Mouse (Mus musculus) T-cell, adult 2 months (primary cell): Measurements from ENCODE around the gene Synpo2l.

Experiments used
- DNase-seq: peaks from one replicate; pipeline ENCODE4 v3.0.0; 2022; ENCODE audit warnings: low spot score

Synpo2l gene

DNA sequence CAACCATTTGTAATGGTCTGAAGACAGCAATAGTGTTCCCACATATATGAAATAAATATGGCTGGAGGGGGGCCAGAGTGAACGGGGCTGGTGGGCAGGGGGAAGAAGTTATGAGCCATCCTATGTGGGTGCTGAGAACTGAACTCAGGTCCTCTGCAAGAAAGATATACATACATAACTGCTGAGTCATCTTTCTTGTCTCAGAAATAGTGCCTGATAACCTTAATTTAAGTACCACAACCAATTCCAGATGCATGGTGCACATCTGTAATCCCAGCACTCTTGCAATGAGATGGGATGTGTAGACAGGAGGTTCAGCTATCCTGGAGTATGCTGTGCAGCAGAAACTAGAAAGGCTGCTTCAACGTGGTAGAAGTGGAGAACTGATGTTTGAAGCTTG is 13.6 kb upstream of the Synpo2l start:
- DNase-seq: no peak

DNA sequence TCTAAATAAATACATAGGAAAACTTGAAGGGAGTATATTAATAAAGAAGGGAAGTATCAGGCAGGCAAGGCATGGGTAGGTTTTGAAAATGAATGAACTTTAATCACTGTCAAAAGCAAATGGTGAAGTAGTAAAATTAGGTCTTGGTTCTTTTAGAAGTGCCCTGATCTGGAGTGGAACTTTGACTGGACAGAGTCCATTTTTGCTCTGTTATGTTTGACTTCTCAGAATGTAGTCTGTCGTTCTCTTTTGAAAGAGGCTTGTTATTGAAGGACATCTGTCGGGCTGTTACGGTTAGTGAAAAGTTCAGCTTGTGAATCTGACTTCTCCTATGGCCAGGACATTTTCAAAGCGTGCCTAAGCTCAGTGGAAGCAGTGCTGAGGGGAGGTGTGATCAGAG is 9.8 kb upstream of the Synpo2l start:
- DNase-seq: no peak

DNA sequence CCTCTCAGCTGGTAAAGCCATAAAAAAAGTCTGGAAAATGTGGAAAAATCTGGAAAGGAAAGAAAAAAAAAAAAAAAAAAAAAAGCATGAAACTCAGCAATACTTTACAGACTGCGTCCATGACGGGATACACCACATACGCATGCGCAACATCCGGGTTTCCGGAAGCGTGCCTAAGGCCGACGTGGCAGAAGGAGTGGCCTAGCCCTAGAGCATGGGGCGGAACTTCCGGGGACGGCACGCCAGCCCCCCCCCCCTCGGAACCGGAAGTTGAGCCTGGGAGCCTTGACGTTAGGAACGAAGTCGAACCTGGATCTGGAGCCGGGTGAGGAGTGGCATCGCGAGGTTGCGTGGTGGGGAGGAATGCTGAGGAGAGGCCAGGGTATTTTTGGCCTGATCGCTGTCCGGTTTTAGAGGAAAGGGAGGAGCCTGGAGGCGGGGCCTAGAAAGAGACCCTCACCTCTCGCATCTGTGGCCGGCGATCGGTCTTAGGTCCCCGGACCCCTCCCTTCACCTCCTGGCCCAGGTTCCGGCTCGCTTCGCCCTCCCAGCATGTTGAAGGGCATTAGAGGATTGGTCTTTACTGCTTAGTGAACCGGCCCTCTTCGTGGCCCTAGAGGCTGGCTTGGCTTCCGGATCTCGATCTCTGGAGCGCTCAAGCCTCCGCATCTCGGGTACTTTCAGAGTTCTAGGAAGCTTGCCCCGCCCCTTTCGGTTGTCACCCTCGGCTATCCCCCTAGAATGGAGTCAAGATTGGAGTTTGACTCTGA is 6.1 kb upstream of the Synpo2l start, which contains the start of gene Sec24c:
Gene Sec24c, plus strand, starts transcription at position 245 of the 770 bp plus-strand sequence.
- DNase-seq: peak; percentile 96

DNA sequence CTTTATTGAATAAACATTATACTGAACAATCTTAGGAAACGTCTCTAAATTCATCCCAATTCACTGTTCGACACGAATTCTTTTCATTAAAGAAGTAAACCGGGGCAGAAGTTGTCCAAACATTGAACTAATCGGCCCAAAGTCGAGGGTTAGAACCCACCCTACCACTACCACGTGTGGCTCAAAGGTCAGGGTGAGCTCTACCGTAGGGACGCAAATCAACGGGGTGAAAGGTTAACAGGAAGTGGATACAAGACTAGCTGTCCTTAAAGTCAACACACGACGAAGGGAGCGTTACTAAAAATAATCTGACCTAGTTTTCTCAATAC is 5.5 kb upstream of the Synpo2l start:
- no peak for DNase-seq

DNA sequence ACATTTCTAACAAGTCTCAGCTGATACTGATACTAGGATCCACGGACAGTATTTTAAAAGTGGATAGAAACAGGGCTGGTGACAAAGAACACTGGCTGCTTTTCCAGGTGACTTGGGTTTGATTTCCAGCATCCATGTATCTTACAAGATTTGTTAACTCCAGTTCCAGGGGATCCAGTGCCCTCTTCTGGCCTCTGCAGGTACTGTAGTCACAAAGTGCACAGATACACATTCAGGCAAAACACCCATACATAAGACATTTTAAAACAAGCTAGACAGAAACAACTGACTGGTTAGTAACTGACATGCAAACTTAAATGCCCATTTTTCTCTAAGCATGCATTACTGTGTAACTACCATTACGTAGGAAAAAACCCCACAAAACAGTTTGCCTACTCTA is 4.8 kb upstream of the Synpo2l start:
- peak; percentile 53 for DNase-seq

DNA sequence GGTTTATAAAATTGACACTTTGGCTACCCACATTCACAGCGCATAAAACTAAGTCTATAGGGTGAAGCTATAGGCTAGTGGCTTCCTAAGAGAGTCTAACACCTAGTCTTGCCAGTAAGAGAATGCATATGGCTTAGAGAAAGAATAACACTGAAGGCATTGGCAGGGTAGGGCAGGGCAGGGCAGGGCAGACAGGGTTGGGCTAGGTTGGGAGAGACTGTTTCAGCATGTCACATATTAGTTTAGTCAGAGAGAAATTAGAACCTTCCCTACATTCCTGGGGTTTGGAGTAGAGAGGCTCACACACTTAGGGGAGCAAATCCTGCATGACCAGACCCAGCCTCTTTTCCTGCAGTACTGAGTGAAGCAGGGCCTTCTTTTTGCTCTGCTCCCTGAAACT is 685 bp downstream of the Synpo2l start:
- no peak for DNase-seq

DNA sequence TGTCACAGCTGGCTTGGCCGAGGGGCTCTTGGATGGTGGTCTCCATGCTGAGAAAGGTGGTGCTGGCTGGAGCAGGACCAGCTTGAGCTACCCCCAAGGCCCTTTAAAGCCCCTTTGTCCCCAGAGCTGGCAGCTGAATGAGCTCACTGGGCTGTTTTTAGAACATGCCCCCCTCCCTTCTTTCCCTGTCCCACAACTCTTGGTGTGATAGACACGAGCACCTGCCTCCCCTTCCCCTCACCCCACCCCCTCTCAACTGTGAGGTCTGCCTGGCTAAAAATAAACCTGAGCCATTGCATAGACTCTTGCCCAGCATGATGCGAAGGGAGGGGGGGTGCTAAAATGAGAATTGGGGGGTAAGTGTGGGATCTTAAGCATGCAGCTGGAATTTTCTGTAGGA is 3.7 kb downstream of the Synpo2l start:
- DNase-seq: no peak

DNA sequence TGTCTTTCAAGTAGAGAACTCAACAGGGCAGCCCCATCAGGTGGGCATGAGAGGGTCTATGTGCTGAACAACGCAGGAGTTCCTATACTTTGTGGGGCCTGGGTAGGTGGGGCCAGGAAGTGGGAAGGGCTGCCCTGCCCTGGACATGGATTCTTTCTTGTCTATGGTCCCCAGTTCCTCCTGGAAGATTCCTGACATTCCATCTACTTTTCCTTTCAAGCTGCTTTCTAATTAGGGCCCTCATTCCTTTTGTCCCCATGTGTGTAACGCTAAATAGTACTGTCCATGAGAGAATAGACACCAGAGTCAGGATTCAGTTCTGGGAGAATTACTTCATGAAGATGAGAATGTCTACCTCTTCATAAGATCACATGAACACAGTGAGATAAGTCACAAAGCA is 4.6 kb downstream of the Synpo2l start:
- DNase-seq: no peak

DNA sequence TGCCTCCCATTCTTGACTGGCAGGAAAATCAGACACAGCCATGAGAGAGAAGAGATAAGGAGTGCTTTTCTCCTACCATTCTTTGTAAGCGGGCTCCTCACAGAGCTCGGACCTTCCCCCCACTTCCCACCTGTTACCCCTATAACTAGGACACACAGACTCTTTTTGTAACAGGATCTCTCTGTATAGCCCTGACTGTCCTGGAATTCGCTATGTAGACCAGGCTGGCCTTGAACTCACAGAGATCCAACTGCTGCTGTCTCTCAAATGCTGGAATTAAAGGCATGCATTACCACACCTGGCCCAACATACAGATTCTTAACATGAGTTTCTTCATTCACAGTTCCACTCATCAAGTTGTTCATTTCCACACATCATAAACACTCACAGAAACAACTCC is 5.4 kb downstream of the Synpo2l start:
- no peak for DNase-seq

DNA sequence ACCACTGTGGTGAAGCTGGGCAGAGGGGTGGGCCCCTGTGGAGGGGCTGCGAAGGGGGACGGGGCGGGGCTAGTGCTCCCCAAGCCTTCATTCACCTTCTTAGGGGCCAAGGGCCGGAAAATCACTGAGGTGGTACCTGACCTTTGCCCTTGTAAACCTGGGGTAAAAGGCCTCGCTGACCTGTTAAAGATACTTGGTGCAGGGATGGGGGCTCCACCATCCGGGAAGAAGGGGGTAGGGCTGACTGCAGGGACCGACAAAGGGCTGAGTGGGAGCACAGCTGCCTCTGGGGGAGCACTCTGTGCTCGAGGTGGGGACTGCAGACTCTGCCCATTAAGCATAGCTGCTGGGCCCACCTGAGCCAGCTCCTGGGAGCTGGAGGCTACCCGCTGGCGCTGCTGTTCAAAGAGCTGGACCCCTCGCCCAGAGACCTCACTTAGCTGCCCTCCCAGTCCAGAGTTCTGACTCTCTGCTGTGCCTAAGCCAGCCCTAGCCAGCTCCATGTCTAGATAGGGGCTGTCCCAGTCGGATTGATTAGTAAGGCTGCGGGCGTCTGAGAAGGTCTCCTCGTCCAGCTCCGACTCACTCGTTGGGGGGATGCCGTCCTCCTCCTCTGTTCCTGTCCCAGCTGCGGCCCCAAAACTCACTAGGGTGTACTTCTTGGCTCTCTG is 6.4 kb downstream of the Synpo2l start:
- no peak for DNase-seq

DNA sequence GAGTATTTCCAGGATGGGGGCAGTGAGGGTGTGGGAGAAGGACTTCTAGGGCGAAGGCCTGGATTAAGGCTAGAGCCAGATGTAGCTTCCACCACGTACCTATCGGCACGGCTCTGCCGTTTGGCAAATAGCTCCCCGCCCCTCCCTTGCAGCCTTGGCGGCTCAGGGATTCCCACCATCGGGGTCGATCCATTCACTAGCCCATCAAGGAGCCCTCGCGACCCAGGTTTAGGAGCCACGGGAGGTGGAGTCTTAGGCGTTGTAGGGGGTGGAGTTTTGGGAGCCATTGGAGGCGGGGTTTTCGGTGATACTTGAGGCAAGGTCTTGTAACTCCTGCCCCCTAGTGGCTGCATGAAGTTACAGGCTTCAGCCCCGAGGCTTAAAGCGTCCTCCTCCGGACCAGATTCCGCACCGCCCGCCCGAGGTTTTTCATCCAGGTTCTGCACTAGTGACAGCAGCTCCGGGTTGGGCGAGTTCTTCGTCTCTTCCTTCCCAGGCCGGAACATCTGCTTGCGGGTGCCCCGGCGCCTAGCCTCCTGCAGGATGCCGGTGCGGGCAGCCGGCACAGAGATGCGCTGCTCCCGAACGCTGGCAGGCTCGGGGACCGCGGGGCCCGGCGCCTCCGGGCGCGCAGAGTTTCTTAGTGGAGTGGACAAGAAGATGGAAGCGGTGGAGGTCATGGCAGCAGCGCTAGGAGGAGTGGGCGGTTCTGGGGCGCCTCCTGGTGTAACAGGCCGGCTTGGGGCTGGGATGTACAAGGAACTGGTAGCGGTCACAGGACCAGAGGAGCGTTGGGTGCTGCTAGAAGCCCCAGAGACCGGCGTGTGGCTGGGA is 7.1 kb downstream of the Synpo2l start:
- DNase-seq: peak; percentile 88

DNA sequence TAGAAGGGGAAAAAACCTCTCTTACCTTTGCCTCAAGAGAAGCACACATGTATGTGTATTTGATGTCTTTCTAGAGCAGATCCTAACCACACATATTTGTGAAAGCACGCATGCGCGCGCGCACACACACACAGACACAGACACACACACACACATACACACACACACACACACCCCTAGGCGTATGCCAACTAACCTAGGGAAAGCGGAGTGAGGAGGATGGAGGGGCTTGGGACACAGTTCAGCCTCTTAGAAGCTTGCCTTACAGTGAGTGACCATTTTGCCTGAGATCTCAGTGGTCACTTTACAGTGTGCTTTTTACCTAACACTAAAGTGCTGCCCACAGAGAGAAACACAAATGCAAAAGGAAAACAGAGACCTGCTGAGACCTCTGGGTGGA is 8.5 kb downstream of the Synpo2l start:
- DNase-seq: no peak

DNA sequence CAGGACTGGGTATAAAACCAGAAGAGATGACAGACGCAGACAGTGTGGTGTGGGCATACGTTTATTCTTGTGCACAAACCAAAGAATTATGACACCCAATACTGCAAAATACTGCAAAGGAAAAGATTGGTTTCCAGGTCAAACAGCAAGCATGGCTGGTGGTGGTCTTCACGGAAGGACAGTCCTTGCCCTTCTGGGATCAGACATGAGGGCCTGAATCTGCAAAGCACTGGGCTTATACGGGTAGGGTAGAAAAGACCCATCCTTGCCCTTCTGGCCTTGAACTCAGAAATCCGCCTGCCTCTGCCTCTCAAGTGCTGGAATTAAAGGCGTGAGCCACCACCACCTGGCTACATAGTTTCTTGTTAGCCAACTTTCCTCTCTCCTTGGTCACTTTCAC is 9.3 kb downstream of the Synpo2l start:
- no peak for DNase-seq

DNA sequence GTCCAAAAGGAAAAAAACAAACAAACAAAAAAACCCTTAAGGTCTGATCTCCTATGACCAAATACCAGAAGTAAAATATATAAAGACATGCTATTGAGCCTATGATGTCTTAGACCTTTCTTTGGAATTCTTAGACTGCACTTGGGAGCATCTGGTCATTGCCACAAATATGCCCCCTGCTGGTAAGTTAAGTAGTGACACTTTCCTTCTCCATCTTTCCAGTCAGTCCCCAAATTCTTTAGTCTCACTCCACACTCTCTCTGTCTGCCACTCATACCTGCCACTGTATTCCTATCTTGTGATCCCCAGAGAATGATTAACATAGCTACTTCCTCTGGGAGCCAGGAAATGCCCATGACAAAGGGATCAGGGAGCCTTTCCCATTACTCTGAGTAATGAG is 9.8 kb downstream of the Synpo2l start:
- peak; percentile 32 for DNase-seq

DNA sequence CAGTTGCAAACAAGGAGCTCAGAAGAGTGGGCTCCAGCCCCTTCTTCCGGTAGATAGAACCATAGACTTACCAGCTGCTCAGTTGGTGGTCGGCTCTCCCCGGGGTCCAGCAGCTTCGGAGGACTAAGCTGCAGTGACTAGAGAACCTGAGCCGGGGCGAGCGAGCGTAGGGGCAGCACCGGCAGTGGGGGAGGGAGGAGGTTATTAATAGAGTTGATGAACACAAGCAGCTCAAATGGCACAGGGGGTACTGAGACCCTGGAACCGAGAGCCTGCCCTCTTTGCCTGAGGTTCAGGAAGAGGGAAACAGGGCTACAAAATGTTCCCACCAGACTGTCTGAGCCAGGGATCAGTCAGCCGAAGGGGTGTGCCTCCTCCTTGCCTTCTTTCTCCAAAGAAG is 11.8 kb downstream of the Synpo2l start, which contains the start of gene Myoz1:
Gene Myoz1, minus strand, starts transcription at position 180 of the 400 bp plus-strand sequence.
- no peak for DNase-seq

DNA sequence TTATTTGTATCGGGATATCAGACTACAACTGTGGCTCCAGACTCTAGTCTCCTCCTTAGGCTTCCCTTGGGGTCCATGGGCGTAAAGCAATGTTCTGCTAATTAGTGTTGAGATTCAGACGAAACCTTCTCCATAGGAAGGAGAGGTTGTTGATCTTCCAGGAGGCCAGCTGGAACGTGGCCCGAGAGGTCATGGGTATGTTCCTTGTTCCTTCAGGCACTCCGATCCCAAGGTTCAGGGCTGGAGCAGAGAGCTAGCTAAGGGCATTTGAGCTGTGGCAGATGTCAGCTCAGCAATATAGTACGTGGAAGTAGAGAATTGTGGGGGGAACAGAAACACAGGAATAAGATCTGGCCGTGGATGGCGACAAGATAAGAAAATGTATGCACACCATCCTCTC is 12.4 kb downstream of the Synpo2l start:
- no peak for DNase-seq

DNA sequence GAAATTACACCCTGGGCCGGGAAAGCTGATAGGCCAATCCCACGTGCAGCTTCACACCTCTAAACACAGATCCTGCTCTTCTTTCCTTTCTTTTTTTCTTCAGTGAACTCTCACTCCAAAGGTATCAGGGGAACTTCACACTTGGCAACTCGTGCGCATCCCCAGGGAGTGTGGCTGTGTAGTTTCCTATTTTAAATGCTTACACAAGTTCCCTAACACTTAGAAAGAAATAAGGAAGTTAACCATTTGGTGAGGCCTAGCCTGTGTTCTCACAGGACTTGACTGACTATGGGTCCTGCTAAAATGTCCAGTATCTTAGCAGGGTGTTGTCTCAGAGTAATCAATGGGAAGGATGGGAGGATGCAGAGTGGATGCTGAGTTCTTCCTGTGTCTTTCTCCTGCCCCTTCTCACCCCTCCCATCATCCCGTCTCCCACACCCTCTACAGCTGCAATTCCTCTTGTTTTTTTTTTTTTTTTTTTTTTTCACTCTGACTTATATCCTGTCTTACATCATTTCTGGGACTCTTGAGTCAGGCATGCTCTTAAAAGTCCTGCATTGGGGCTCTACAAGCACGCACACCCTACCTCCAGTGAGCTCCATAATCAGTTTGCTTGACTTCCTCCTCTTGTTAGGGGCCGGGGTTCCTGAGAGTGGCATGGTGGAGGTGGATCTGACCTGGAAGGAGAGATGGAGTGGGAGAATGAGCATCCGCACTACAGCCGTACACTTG is 13.3 kb downstream of the Synpo2l start:
- DNase-seq: no peak

DNA sequence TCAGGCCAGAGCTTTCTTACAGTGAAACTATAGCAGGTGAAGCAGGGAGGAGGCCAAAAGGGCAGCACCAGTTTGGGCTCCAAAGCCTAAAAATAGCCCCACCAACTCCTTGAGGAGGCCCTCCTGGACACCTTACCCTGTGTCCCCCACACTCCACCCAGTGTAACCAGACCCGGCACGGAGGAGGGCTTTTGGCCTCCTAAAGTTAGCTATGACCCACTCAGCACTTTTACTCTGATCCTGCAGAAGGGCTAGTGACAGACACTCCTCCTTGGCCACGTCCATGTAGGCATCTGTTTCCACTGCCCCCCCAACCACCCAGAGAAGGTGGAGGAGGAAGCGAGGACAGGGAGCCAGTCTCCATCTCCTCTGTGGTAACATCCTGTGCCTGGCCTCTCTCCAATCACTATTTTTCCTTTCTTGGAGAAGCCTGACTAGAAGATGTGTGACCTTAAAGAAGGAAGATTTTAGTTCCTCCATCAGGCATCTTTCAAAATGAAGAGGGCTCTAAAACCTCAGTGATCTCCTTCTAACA is 16.4 kb downstream of the Synpo2l start:
- no peak for DNase-seq

DNA sequence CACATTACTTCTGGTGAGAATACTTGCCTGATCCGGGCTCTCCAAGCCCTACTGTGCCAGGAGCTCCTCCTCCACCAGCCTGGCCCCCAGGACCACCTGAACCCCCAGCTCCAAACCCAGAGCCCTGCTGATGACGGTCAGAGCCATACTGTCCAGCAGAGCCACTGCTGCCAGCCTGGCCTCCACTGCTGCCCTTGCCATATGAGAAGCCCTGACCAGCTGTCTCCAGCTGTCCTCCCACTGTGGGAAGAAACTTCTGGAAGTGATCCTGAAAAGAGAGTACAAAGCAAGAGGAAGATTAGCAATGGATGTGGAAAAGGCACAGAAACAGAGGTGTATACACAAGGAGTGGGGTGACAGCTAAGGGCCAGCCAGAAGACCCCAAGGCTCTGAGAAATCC is 17.2 kb downstream of the Synpo2l start:
- no peak for DNase-seq

DNA sequence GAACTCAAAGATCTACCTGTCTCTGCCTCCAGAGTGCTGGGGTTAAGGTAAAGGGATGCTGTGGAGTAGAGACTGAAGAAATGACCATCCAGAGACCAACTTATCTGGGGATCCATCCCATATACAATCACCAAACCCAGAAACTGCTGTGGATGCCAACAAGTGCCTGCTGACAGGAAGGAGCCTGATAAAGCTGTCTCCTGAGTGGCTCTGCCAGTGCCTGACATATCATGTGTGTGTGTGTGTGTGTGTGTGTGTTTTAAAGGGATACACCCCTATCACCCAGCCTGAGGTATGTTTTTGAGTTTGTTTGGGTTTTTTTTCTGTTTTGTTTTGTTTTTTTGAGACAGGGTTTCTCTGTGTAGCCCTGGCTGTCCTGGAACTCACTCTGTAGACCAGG is 21.8 kb downstream of the Synpo2l start:
- DNase-seq: no peak

DNA sequence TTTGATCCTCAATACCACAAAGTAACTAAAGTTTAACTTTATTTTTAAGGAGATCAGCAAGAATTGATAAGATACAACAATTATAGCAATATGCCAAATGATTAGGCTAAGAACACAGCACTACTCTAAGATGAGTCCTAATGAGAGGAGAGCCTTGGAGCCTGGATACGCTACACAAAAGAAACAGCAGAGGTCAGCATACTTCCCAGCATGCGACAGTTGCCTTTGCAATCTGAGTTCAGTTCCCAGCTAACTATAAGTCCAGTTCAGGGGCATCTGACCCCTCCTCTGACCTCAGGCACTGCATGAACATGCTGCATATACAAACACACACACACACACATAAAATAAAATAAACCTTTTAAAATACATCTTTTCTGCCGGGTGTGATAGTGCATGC is 22.6 kb downstream of the Synpo2l start:
- no peak for DNase-seq

DNA sequence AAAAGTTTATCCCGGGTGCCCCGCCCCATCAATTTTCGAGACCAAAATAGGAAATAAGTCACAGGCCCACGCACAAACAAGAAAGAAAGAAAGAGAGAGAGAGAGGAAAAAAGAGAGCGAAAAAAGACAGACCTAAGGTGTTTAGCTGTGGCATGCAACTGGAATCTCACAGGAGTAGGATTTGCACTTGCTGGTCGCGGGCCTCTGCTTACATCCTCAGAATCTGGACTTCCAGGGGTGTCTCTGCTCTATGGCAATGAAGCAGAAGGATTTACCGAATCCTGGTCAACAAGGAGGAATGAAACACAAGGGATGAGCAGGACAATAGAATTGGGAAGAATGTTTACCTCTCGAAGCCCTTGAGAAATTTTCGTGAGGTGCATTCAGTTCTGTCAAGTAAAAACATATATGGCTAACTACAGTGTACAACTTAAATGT is 26.7 kb downstream of the Synpo2l start:
- DNase-seq: no peak
